Mouse (Mus musculus) heart, adult 9 months (tissue): ENCODE results near the gene Kndc1.
A peak's percentile ranks its signal among the peaks of the same experiment; 100 is the strongest.

ENCODE experiments used
- DNase-seq, 2 experiments: peaks; one replicate each; pipeline ENCODE4 v3.0.0; 2022; ENCODE audit warnings: low spot score in 2 of 2

The Kndc1 gene

GRCm38 (mm10) chr7:139951079-139951478 lies 56.6 kb downstream of the Kndc1 start:
- peak in 1 of 2 experiments; percentile 12 for DNase-seq

- DNase-seq, result no peak
These were observed 57.6 kb downstream of the Kndc1 start for GRCm38 (mm10) chr7:139951991-139952633.

- DNase-seq, result no peak
These were observed 61.0 kb downstream of the Kndc1 start for GRCm38 (mm10) chr7:139955505-139955904.

GRCm38 (mm10) chr7:139956658-139957057 lies 62.2 kb downstream of the Kndc1 start:
- DNase-seq, result no peak

- DNase-seq, result no peak
These were observed 62.9 kb downstream of the Kndc1 start for GRCm38 (mm10) chr7:139957437-139957836.

- no peak for DNase-seq
These were observed 63.5 kb downstream of the Kndc1 start for GRCm38 (mm10) chr7:139957958-139958357.

GRCm38 (mm10) chr7:139961141-139961540 lies 66.6 kb downstream of the Kndc1 start:
- DNase-seq, result no peak

- no peak for DNase-seq
These were observed 69.3 kb downstream of the Kndc1 start for GRCm38 (mm10) chr7:139963814-139964213.

GRCm38 (mm10) chr7:139967175-139967574 lies 72.7 kb downstream of the Kndc1 start:
- DNase-seq, result no peak

GRCm38 (mm10) chr7:139968428-139968827 lies 73.9 kb downstream of the Kndc1 start:
- no peak for DNase-seq

- peak in 1 of 2 experiments; percentile 64 for DNase-seq
These were observed 75.0 kb downstream of the Kndc1 start for GRCm38 (mm10) chr7:139969348-139970130.

- no peak for DNase-seq
These were observed 75.9 kb downstream of the Kndc1 start for GRCm38 (mm10) chr7:139970216-139970919.

- no peak for DNase-seq
These were observed 76.5 kb downstream of the Kndc1 start for GRCm38 (mm10) chr7:139970979-139971378.

GRCm38 (mm10) chr7:139971436-139971835 lies 76.9 kb downstream of the Kndc1 start:
- DNase-seq, result no peak

GRCm38 (mm10) chr7:139972923-139973331 lies 78.4 kb downstream of the Kndc1 start:
- DNase-seq, result no peak

GRCm38 (mm10) chr7:139974307-139974706 lies 79.8 kb downstream of the Kndc1 start:
- DNase-seq, result no peak

- no peak for DNase-seq
These were observed 81.0 kb downstream of the Kndc1 start for GRCm38 (mm10) chr7:139975471-139975870.

- DNase-seq, result peak; percentile 63 to 75
These were observed 83.9 kb downstream of the Kndc1 start, which contains the start of gene 6430531B16Rik for GRCm38 (mm10) chr7:139978278-139978892. TSS of gene 6430531B16Rik (minus strand) at chr7:139978755.

GRCm38 (mm10) chr7:139979011-139979719 lies 84.7 kb downstream of the Kndc1 start:
- DNase-seq, result no peak

- no peak for DNase-seq
These were observed 86.3 kb downstream of the Kndc1 start for GRCm38 (mm10) chr7:139980778-139981177.

GRCm38 (mm10) chr7:139982058-139982457 lies 87.6 kb downstream of the Kndc1 start:
- no peak for DNase-seq
